Mouse (Mus musculus): ENCODE results near the gene Rgs10. TPM values are rescaled to one million over a fixed set of nuclear protein-coding genes. Genes with fewer than 3 reads are reported as not detected.
A peak's percentile ranks its signal among the peaks of the same experiment; 100 is the strongest.
"Not testable (repeated sequence)": the region's sequence is repeated elsewhere in the genome, so short reads cannot be mapped to it uniquely, and the experiment has no call there.

The Rgs10 gene
- polyA plus RNA-seq, 1 experiment from 2014 or later = 35.1 TPM

DNA sequence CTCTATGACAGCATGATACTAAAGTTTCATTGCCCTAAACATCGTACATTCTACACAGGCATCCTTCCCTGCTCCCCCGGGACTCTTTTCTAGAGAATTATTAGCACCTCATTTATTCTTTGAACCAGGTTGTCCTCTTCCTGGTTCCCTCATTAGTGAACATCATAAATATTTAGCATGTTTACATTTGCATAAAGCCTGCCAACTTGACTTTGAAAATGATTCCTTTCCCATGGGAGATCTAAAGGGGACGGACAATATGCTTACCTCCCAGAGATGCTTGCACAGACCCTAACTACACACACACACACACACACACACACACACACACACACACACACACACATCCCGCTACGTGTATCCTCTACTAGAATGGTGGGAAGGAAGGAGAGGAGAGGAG, 67.4 kb downstream of the Rgs10 start:
- WGBS = 52% methylated on average over 3 of the region's 5 CpGs
- Histone ChIP-seq H3K9ac (no peak overlapping the region), H3K36me3 (no peaks in the 10 kb centered on the region), H3K4me1 (peaks cover 15% of the 10 kb centered on the region; the same call in 1 of the 2 replicates), H3K27ac (no peak overlapping the region), H3K4me3 (no peak overlapping the region), H3K27me3 (no peaks in the 10 kb centered on the region), H3K9me3 (no peaks in the 10 kb centered on the region), H3K4me2 (no peak overlapping the region)
- ATAC-seq (ENCODE audit: borderline replicate concordance, extremely low read depth, low FRiP score, low TSS enrichment) = peak; percentile 37; the same call in 1 of the 2 replicates

DNA sequence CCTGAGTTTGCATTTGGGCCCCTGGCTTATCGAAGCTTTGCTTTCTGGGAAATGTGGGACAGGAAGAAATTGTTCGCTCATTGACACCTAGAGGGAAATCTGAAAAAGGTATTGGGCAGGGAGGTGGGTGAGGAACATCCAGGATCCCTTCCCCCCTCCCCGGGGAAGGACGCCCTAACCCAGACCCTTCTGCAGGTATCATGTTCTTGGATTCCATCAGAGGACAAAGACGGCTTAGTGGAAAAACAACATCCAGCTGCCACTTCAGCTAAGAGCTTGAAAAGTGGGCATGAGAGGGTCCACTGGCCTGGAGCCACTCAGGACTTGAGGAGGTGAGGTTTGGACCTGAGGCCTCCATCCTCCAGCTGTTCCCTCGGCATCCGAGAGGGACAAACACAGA, 68.2 kb downstream of the Rgs10 start:
- Histone ChIP-seq H3K27ac (no peak overlapping the region), H3K4me3 (no peak overlapping the region), H3K4me1 (peaks cover 15% of the 10 kb centered on the region; the same call in 1 of the 2 replicates), H3K4me2 (no peak overlapping the region), H3K36me3 (no peaks in the 10 kb centered on the region), H3K27me3 (no peaks in the 10 kb centered on the region), H3K9me3 (no peaks in the 10 kb centered on the region), H3K9ac (no peak overlapping the region)
- WGBS = 60% methylated on average over 7 of the region's 7 CpGs
- ATAC-seq (ENCODE audit: borderline replicate concordance, extremely low read depth, low FRiP score, low TSS enrichment) = no peak

GRCm38 (mm10) chr7:128349751-128350150, 68.8 kb downstream of the Rgs10 start:
- no peaks in the 10 kb centered on the region for H3K36me3 ChIP-seq
- 72% methylated on average over 4 of the region's 4 CpGs for WGBS
- no peak for ATAC-seq (ENCODE audit: borderline replicate concordance, extremely low read depth, low FRiP score, low TSS enrichment)
- no peaks in the 10 kb centered on the region for H3K9me3 ChIP-seq
- no peak overlapping the region for H3K27ac ChIP-seq
- no peak overlapping the region for H3K4me3 ChIP-seq
- no peak overlapping the region for H3K9ac ChIP-seq
- H3K4me2 ChIP-seq = no peak overlapping the region
- no peaks in the 10 kb centered on the region for H3K27me3 ChIP-seq
- peaks cover 16% of the 10 kb centered on the region; the same call in 1 of the 2 replicates for H3K4me1 ChIP-seq

DNA sequence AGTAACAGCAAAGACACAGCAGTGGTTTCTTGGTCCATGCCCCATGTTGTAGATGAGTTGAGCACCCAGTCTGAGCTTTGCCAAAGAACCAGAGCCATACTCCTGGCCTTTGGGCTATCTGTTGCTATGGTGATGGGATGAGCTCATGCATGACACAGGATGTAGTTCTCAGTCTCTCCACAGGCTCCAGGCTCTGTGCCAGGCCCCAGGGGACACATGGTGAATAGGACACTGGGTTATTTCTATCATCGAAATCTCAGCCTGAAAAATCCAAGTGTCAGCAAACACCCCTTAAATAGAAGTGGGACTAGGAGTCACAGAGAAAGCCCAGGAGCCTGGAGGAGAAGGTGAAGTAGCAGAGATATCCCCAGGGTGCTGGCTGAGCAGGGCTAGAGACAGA, 70.0 kb downstream of the Rgs10 start:
- Histone ChIP-seq H3K27me3 (no peaks in the 10 kb centered on the region), H3K9ac (no peak overlapping the region), H3K4me1 (peaks cover 18% of the 10 kb centered on the region; the same call in 1 of the 2 replicates), H3K27ac (no peak overlapping the region), H3K9me3 (no peaks in the 10 kb centered on the region), H3K36me3 (no peaks in the 10 kb centered on the region), H3K4me3 (no peak overlapping the region), H3K4me2 (no peak overlapping the region)
- WGBS = 21% methylated on average over 1 of the region's 1 CpGs
- peak; percentile 59; the same call in 1 of the 2 replicates for ATAC-seq (ENCODE audit: borderline replicate concordance, extremely low read depth, low FRiP score, low TSS enrichment)

DNA sequence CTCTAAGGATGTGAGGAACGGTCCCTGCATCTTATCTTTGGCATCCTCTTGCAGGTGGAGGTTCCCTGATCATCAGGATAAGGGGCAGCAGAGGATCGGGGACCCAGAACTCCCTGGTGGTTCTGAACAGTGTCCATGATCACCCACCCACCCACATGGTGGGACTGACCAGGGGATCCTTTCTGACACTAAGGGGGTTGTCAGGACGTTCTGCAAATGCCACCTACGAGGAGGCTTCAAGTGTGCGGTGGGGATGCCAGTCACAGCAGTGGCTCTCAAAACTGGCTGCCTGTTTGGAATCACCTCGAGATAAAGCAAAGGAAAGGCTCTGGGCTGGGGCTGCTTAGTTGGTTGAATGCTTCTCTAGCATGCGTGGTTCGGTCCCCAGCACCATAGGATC, 71.6 kb downstream of the Rgs10 start:
- Histone ChIP-seq H3K36me3 (no peaks in the 10 kb centered on the region), H3K9me3 (no peaks in the 10 kb centered on the region), H3K27ac (no peak overlapping the region), H3K4me1 (peaks cover 18% of the 10 kb centered on the region; the same call in 1 of the 2 replicates), H3K4me2 (no peak overlapping the region), H3K27me3 (no peaks in the 10 kb centered on the region), H3K9ac (no peak overlapping the region), H3K4me3 (no peak overlapping the region)
- 56% methylated on average over 8 of the region's 8 CpGs for WGBS
- no peak for ATAC-seq (ENCODE audit: borderline replicate concordance, extremely low read depth, low FRiP score, low TSS enrichment)

- Histone ChIP-seq H3K9me3 (no peaks in the 10 kb centered on the region), H3K27ac (no peak overlapping the region), H3K36me3 (no peaks in the 10 kb centered on the region), H3K9ac (no peak overlapping the region), H3K27me3 (no peaks in the 10 kb centered on the region), H3K4me1 (peaks cover 18% of the 10 kb centered on the region; the same call in 1 of the 2 replicates), H3K4me3 (no peak overlapping the region), H3K4me2 (no peak overlapping the region)
- 50% methylated on average over 2 of the region's 2 CpGs for WGBS
- ATAC-seq (ENCODE audit: borderline replicate concordance, extremely low read depth, low FRiP score, low TSS enrichment) = no peak
Observed at GRCm38 (mm10) chr7:128346522-128346921, 72.0 kb downstream of the Rgs10 start.

GRCm38 (mm10) chr7:128345691-128346090, 72.9 kb downstream of the Rgs10 start:
- Histone ChIP-seq H3K4me3 (no peak overlapping the region), H3K4me2 (no peak overlapping the region), H3K36me3 (no peaks in the 10 kb centered on the region), H3K9ac (no peak overlapping the region), H3K9me3 (no peaks in the 10 kb centered on the region), H3K4me1 (peaks cover 16% of the 10 kb centered on the region; the same call in 1 of the 2 replicates), H3K27ac (no peak overlapping the region), H3K27me3 (no peaks in the 10 kb centered on the region)
- WGBS = 82% methylated on average over 6 of the region's 6 CpGs
- no peak for ATAC-seq (ENCODE audit: borderline replicate concordance, extremely low read depth, low FRiP score, low TSS enrichment)

GRCm38 (mm10) chr7:128344928-128345653, 73.5 kb downstream of the Rgs10 start:
- Histone ChIP-seq H3K4me1 (peaks cover 16% of the 10 kb centered on the region; the same call in 1 of the 2 replicates), H3K4me2 (no peak overlapping the region), H3K36me3 (no peaks in the 10 kb centered on the region), H3K27me3 (no peaks in the 10 kb centered on the region), H3K27ac (no peak overlapping the region), H3K9me3 (no peaks in the 10 kb centered on the region), H3K4me3 (no peak overlapping the region), H3K9ac (no peak overlapping the region)
- 63% methylated on average over 6 of the region's 6 CpGs for WGBS
- peak; percentile 68 for ATAC-seq (ENCODE audit: borderline replicate concordance, extremely low read depth, low FRiP score, low TSS enrichment)

DNA sequence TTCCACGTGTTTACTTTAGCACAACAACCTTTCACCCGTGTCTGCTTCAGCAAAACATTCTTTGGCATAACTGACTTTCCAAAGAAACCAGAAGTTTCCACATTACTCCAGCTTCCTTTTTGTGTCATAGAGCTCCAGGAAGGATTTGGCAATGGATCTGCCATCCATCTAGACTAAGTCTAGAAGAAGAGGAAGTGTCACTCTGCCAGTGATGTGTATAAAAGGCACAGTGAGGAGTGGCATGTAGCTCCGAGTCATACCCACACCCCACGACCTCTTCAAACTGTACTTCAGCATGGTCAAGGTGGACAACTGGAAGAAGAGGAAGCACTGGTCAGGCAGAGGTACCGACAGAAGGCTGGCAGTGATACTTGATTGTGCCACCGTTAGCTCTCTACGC, 74.1 kb downstream of the Rgs10 start:
- Histone ChIP-seq H3K9ac (no peak overlapping the region), H3K9me3 (no peaks in the 10 kb centered on the region), H3K4me1 (peaks cover 13% of the 10 kb centered on the region; the same call in 1 of the 2 replicates), H3K27me3 (no peaks in the 10 kb centered on the region), H3K4me3 (no peak overlapping the region), H3K36me3 (no peaks in the 10 kb centered on the region), H3K4me2 (no peak overlapping the region), H3K27ac (no peak overlapping the region)
- ATAC-seq (ENCODE audit: borderline replicate concordance, extremely low read depth, low FRiP score, low TSS enrichment) = 0 out of 2 replicates have a peak, but pooled peaks have one; percentile 9
- 73% methylated on average over 7 of the region's 7 CpGs for WGBS

- H3K9ac ChIP-seq; H3K27ac ChIP-seq; H3K9me3 ChIP-seq; H3K4me3 ChIP-seq; H3K36me3 ChIP-seq; H3K27me3 ChIP-seq; H3K4me2 ChIP-seq; ATAC-seq (ENCODE audit: borderline replicate concordance, extremely low read depth, low FRiP score, low TSS enrichment); H3K4me1 ChIP-seq: not testable (repeated sequence)
- WGBS = 89% methylated on average over 8 of the region's 10 CpGs
Observed at GRCm38 (mm10) chr7:128342691-128343090, 75.9 kb downstream of the Rgs10 start.

- not testable (repeated sequence) for H3K9ac ChIP-seq; H3K9me3 ChIP-seq; H3K4me2 ChIP-seq; H3K27ac ChIP-seq; H3K4me3 ChIP-seq; H3K4me1 ChIP-seq; ATAC-seq (ENCODE audit: borderline replicate concordance, extremely low read depth, low FRiP score, low TSS enrichment); H3K36me3 ChIP-seq; H3K27me3 ChIP-seq
- WGBS = 47% methylated on average over 8 of the region's 9 CpGs
Observed at GRCm38 (mm10) chr7:128340321-128340720, 78.2 kb downstream of the Rgs10 start.

DNA sequence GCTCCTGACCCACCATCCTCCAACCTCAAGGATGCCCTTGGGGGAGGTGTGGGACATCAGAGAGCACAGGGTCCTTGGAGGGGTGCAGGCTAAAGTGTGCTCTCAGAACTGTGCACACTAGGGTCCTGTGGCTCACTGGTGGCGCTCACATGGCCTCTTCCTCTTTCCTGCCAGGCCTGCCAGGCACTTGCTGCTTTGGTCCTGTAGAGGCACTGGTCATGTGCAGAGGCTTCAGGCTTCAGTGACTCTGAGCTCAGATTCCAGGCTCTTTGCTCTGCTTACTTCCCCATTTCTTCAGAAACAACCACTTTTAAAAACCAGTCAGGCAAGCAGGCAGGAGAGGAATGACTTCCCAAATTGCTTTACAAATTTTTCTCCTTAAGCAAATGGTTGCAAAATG, 85.7 kb downstream of the Rgs10 start:
- Histone ChIP-seq H3K27me3 (no peaks in the 10 kb centered on the region), H3K4me2 (no peak overlapping the region), H3K4me1 (peaks cover 4% of the 10 kb centered on the region; the same call in 1 of the 2 replicates), H3K27ac (peak overlapping the region; percentile 60), H3K4me3 (no peak overlapping the region), H3K9me3 (no peaks in the 10 kb centered on the region), H3K9ac (no peak overlapping the region), H3K36me3 (no peaks in the 10 kb centered on the region)
- no peak for ATAC-seq (ENCODE audit: borderline replicate concordance, extremely low read depth, low FRiP score, low TSS enrichment)
- 82% methylated on average over 1 of the region's 1 CpGs for WGBS
